Mouse (Mus musculus): Measurements from ENCODE around the gene AC129217.1.

The AC129217.1 gene

DNA sequence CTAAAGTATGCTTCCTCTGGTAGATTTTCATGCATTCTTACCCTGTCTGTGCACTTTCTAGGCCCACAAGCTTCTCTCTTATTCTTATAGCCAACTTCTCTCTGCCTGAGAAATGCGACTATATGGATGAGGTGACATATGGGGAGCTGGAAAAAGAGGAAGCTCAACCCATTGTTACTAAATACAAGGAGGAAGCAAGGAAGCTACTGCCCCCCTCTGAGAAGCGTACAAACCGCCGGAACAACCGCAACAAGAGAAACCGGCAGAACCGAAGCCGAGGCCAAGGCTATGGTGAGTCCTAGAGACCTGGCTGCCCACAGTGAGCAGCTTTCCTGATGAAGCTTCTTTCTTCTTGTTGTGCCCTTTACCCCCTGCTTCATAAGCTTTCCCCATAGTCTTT is at the start of gene AC129217.1:
TSS of gene AC129217.1 (plus strand) at position 114 of the 400 bp plus-strand sequence.
- DNase-seq = no peak

DNA sequence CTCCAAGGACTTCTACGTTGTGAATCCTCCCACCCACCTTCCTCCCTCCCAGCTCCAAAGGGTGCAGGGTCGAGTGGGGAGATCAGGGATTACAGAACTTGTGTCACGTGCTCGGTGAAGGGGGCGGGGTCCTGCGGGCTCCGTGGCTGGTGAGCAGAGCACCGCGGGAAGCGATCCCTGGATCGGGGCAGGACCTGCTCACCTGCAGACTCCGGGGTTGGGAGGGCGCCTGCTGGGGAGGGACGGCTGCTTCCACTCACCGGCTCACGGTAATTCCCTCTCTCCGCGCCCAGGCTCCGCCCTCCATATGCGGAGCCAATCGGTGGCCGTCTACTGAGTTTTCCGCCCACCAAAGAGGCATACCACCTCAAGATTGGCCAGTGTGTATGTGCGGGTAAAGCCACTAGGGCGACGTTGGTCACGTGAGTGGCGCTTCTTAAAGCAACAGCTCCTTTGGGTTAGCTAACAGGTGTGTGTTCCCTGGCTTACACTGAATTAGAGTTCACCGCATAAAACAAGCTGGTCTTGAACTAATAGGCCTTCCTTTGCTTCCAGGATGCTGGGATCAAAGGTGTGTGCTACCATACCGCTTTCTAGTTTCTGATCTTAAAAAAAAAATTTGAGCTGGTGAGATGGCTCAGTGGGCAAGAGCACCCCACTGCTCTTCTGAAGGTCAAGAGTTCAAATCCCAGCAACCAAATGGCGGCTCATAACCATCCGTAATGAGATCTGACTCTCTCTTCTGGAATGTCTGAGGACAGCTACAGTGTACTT is 43.4 kb upstream of the AC129217.1 start, which contains the start of gene Taf6l:
TSS of gene Taf6l (minus strand) at position 410 of the 774 bp plus-strand sequence.
- DNase-seq = peak; percentile 96 to 98

DNA sequence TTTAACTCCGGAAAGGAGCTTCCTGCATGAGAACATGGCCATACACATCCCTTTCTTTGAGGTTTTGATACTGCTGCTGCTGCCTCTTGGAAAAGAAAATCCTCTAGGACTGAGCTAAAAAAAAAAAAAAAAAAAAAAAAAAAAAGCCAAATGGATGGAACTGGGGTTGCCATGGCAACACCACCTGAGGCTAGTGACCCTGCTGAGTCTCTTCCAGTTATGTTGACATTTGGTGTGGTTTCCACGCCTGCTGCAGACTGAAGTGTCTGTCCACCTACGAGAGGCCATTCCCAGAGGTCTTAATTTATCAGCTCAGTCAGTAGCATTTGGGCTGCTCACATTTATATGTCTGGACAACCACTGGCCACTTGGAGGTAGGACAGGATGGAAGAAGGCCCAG is 41.1 kb upstream of the AC129217.1 start:
- DNase-seq = no peak

DNA sequence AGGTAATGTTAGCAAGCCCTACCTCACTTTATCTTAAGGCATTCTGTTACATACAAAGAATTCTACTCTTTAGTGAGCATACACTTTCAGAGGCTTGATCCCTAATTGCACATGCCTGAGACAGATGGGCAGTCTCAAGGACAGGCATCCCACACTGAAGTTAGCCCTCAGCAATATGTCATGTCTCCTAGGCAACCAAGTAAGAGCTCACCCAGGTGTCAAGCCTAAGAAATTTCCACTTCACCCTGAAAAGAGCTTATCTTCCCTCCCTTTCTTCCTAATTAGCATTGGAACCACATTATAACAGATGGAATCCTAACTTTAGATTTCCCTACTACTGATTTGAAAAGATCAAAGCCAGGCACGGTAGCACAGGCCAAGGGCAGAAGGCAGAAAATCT is 40.4 kb upstream of the AC129217.1 start:
- DNase-seq = no peak

DNA sequence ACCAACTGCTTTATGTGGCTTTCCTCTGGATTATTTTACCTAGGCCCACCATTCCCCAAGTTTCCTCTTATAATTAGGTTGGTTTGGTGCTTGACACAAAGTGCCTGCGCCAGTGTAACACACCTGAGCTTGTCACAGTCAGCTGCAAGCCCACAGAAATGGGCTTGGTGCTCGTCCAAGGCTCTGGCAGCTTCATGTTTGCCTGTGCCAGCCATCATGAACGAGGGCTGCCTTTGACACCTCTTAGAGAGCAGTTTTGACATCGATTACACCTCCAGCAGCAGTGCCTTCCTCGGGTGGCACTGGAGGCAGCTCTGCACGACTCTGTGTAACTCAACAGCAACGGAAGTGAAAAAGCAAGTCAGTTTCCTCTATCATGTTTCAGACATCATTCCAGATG is 39.4 kb upstream of the AC129217.1 start:
- no peak for DNase-seq

DNA sequence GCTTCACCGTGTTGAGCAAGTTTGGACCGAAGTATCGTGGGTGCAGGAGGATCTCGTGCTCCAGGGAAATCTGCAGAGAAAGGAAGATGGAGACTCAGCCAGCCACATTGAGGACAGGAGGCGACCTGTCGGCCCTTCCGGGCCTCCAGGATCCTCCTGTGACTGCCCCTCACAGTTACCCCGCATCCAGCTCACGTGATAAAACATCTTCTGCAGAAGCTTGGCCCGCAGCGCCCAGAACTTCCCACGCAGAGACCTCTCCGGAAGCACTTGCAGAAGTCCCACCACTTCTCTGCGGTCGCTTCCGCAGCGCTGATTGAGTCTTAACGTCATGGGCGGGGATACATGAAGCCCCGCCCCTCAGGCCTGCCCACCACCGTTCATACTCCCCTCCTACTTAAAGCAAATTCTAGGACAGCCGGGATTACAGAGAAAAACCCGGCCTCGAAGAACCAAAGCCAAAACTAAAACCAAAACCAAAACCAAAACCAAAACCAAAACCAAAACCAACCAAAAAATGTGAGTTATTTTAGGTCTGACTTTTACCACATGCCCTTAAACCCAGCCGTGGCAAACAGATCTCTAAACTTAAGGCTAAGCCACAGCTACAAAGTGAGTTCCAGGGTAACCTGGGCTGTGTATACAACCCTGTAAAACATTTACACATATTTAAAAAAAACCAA is 31.2 kb upstream of the AC129217.1 start, which contains the start of gene Polr2g:
TSS of gene Polr2g (minus strand) at position 314 of the 683 bp plus-strand sequence.
- DNase-seq = peak; percentile 95

DNA sequence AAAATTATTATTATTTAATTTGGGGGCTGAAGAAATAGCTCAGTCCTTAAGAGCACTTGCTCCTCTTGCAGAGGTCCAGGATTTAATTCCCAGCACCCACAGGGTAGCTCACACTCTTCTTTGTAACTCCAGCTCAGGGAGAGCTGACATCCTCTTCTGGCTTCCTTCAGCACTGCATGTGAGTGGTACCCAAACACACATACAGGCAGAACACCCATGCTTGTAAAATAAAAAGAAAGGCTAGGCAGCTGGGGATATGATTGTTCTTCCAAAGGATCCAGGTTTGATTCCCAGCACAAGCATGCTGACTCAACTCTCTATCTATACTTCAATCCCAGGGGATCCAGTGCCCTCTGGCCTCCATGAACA is 30.6 kb upstream of the AC129217.1 start:
- no peak for DNase-seq

DNA sequence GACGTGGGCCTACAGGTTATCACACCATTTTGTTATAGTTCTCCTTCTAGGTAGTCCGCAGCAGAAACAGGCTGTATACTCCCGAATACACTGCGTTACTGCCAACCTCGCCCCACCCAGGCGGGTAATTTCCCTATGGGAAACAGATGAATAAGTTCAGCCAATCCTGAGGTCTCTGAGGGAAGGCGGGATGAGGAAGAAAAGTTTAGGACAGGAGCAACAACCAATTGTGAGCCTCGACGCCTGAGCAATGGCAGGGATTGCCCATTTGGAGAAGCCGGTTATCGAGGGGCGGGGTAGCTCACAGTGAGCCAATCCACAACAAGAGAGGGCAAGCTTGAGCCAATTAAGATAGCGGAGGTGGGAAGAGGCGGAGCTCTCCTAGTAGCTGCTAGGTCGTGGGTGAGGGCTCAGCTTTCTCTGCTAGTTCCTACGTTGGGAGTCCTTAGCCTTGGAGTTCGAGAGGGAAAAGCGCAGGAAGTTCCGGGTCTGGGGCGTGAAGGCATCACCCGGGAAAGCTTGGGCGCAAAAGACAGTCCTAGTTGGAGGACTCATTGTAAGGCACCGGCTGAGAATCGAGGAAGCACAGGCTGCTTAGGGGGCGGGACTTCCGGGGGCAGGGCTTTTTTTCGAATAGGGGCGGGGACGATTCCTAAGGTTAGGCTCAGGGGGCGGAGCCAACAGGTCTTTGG is 27.3 kb upstream of the AC129217.1 start, which contains the start of gene Zbtb3:
TSS of gene Zbtb3 (plus strand) at position 426 of the 692 bp plus-strand sequence.
- DNase-seq = peak; percentile 94 to 99

DNA sequence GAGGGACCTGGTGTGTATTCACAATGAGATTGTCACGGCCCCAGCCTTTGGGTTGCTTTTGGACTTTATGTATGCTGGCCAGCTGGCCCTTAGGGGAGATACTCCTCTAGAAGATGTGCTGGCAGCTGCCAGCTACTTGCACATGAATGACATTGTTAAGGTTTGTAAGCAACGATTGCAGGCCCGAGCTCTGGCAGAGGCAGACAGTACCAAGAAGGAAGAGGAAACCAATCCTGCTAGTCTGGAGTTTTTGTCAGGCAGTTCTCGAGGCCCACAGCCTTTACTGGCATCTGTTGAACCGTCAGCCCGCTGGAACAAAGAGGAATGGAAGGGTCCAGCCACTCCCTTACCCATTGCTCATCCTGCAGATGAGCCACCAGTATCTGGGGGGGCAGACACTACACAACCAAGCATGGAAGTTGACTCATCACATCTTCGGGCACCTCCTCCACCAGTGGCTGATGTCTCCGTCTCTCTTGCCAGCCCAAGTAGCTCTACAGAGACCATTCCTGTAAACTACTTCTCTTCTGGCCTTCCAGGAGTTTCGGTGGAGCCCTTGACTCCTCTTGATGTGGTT is 26.3 kb upstream of the AC129217.1 start:
- DNase-seq = no peak

DNA sequence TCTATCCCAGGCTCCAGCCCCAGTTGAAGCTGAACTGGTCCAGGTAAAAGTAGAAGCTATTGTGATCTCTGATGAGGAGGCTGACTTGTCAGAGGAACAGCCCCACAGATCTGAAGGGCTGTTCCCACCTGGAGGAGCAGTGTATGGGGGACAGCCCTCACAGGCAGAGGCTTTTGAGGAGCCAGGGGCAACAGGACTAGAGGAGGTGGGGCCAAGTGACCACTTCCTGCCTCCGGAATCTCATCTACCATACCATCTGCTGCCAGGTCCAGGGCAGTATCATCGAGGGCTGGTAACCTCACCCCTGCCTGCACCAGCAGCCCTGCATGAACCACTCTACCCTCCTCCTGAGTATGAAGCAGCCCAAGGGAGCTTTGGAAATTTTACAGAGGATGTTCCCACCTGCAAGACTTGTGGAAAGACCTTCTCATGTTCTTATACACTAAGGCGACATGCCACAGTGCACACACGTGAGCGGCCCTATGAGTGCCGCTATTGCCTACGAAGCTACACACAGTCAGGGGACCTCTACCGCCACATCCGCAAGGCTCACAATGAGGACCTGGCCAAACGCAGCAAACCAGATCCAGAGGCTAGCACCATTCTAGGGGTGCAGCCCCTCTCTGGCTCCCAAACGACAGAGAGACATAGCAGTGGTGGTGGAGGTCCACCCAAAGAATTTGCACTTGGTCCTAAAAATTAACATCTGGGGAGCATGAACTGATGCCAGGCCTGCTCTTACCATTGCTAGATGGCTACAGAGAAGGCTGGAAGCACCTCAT is 25.5 kb upstream of the AC129217.1 start:
- no peak for DNase-seq

DNA sequence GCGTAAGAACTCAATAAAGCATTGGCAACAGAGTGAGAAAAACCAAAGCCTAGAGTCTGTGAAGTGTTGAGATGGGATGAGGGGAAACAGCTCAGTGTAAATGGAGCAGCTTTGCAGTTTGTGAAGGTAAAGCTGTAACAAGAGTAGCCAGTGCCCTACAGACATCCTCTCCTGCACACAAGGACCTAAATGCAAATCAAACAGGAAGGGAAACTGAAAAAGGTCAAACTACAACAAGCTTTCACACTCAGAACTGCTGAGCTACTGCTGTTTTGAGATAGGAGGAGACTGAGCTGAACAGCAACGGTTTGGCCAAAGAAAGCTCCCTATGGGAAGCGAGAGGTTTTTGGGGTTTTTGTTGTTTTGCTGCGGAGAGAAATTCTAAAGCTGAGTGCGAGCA is 22.8 kb upstream of the AC129217.1 start:
- no peak for DNase-seq

DNA sequence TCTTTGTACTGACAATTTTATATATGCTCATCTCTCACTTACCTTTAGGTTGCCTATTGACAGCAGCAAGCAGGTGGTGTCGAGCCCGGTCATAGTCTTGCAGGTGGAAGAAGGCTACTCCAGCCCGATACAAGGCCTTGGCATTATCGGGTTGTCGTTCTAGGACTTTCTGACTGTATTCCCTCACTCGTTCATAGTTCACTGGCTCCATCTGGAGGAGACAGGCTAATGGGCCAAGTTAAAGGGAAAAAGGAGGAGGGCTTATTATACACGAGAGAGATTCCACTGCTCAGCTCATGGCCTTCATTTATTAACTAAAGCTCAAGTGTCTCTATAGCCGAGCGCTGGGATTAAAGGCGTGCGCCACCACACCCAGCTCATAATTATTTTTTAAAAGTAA is 13.8 kb upstream of the AC129217.1 start:
- peak; percentile 53 to 61 for DNase-seq

DNA sequence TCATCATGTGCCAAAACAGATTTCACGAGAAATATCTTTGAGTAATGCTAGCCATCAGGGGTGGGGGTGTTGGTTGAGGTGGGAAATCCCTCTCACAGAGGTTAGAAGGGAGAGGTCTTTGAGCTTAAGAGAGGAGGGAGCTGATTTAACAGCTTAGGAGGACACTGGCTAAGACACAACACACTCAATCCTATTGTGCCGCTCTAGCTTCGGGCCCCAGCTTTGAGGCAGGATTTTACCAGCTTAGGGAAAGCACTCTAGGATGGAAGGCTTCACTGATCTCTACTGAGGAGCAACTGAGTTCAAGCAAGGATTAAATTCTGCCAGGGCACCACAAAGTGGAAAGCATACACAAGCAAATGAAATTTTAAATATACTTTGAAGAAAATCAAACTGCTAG is 12.6 kb upstream of the AC129217.1 start:
- DNase-seq = no peak

DNA sequence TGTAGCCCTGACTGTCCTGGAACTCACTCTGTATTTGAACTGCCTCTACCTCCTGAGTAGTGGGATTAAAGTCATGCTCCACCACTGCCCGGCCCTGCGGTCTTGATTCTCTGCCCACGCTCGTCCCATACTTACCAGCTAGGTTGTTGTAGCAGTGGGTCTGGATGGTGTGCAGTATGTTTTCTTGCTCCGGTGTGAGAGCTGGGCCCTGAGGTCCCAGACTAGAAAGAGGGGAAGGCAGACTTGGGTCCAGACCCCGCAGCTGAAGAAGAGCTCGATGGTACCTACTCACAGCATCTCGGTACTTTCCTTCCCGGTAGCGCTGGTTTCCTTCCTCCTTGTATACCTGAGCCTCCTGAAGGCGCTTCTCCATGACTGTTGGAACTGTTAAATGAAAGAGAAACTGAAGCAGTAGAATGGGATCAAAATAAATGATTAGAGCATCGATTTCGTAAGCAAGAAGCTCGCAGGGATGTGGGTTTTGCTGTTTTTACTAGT is 11.2 kb upstream of the AC129217.1 start:
- DNase-seq = no peak

DNA sequence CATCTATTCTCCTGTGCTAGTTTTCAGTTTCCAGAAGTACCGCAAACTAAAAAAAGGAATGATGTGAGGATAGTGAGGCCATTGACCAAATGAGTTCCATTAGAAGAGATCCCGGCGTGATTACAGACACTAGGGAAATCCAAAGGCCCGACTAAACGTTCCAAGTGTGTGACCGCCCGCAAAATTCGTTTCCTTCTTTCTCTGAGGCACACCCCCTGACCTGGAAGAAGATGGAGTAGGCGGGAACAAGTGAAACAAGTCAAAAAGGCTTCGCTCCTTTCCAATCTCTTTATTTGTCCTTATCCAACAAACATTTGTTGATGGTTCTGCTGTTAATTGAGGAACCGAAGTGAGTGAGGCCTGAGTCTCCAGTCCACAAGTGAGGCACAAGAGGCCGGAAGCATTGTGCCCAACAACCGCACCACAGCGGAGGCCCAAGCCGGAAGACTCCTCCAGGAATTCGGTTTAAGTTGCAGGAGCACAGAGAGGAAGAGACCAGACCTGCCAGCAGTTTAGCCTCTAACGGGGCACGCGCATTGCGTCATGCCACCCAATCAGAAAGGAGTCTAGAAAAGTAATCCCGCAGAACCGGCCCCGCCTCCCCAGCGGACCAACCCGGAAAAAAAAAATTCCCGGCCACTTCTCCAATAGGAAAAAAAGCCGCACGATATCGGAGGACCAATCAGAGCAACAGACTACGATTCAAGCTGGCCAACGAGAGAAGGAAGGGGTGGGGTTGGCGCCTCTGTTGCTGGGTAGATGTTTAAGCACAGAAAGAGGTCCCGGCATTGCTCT is 10.6 kb upstream of the AC129217.1 start, which contains the start of gene Ttc9c:
TSS of gene Ttc9c (minus strand) at position 533 of the 795 bp plus-strand sequence.
- peak; percentile 98 to 99 for DNase-seq

DNA sequence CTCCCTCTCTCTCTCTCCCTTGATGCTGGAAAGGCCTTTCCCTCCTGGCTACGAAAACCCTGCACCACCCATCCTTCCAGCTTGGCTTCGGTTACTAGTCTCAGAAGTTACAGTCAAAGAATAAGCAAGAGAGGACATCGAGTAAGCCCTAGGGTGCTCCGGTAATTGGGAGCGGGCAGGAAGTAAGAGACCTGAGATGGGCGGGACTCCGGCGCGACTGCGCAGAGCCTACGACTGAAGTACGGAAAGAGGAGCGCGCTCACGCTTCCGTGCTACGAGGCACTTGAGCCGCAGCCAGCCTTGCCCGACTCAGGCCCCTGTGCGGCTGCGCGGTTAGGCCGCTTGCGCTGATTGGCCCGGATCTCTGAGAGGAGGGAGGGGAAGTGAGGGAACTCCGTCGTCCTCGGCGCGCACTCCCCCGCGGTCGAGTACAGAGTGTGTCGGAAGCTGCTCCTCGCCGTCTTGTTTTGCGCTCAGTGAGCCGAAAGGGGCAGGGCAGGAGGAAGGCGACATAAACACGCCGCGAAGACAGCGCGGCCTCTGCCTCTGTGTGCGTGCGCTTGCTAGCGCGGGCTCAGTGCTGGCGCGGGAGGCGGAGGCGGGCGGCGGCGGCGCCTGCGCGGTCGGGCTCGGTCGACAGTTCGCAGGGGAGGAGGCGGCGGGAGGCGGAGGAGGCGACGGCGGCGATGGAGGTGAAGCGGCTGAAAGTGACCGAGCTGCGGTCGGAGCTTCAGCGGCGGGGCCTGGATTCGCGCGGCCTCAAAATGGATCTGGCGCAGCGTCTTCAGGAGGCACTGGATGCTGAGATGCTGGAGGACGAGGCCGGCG is 9.8 kb upstream of the AC129217.1 start, which contains the start of gene Hnrnpul2:
TSS of gene Hnrnpul2 (plus strand) at position 415 of the 828 bp plus-strand sequence.
- DNase-seq = peak; percentile 99

DNA sequence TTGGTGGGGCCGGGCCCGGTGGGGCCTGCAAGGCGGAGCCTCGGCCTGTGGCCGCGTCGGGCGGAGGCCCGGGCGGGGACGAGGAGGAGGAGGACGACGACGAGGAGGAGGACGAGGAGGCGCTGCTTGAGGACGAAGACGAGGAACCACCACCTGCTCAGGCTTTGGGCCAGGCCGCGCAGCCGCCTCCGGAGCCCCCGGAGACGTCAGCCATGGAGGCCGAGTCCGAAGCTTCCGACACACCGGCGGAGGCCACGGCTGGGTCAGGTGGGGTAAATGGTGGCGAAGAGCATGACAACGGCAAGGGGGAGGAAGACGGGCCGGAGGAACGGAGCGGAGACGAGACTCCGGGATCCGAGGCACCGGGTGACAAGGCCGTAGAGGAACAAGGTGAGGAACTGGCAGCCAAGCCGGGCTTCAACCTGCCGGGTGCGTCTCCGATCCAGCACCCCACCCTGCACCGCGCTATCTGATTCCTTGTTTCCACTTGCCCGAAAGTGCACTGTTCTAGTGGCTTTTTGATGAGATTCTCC is 9.1 kb upstream of the AC129217.1 start:
- no peak for DNase-seq

DNA sequence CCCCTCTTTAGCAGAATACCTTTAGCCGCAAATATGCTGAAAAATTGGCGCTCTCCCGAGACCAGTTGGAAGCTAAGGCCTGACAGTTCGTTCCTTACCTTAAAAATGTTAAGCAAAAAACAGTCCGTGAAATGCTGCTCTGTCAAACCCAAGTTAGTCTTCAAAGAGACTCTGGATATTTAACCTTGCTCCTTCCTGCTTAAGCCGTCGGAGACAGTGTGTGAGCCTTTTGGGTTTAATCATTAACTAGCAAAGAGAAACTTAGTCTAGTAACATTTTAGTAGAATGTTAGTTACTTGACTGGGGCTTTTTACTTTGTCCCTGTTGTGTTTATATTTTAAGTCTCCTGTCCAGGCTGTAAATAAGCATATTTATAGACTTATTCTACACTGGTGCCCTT is 8.4 kb upstream of the AC129217.1 start:
- peak; percentile 40 to 70 for DNase-seq

DNA sequence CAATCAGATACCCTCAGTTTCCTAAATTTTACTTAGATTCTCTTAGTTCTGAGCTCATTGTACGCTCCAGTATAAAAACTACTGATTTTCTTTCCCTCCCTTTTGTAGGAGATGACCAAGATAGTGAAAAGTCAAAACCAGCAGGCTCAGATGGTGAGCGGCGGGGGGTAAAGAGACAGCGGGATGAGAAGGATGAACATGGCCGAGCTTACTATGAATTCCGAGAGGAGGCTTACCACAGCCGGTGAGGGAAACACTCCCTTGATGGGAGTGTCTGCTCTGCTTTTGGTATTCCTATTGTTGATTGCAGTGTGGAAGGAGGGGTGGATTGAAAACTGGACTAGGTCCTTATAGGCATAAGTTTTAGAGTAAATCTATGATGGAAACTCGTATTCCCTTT is 6.9 kb upstream of the AC129217.1 start:
- DNase-seq = no peak

DNA sequence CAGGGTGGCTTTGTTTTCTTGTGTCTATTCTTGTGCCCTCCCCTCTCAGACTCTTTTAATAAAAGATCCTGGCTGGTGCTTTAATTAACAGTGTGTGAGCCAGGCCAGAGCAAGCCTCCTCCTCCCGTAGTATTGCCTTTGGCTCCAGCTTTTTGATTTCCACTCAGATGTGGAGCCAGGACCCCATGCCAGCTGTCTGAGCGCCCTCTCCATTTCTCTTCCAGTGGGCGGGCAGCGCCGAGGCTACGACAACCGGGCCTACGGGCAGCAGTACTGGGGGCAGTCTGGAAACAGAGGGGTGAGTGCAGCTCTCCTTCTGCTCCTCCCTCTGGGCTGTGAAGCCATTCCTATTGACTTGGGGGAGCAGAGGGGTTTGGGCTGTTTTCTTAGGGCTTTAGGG is 1.1 kb downstream of the AC129217.1 start:
- DNase-seq = no peak

All from kidney, postnatal 36 days (tissue).